Mouse (Mus musculus): ENCODE measurements around the gene Cmtm6. TPM values are rescaled to one million over a fixed set of nuclear protein-coding genes. Genes with fewer than 3 reads are reported as not detected.

The Cmtm6 gene
- polyA plus RNA-seq, 1 experiment from 2014 or later = 19.2 TPM

- no peak for ATAC-seq (ENCODE audit: low FRiP score, low TSS enrichment)
- Histone ChIP-seq H3K27ac (replicated peaks; ENCODE audit: low read depth, low read length) (no peak overlapping the region), H3K27me3 (ENCODE audit: control insufficient read depth, insufficient read depth, low read length) (peaks cover 4% of the 10 kb centered on the region; the same call in 1 of the 2 replicates), H3K9ac (replicated peaks; ENCODE audit: low read length) (no peak overlapping the region; the same call in 1 of the 2 replicates), H3K36me3 (ENCODE audit: control insufficient read depth, insufficient read depth, low read length) (no peaks in the 10 kb centered on the region), H3K4me1 (ENCODE audit: control insufficient read depth, insufficient read depth, low read length) (peaks cover 11% of the 10 kb centered on the region), H3K4me3 (replicated peaks; ENCODE audit: low read depth, low read length) (no peak overlapping the region), H3K9me3 (ENCODE audit: control insufficient read depth, low read length) (no peaks in the 10 kb centered on the region), H3K4me2 (ENCODE audit: low read length) (peak overlapping the region; percentile 95)
- 29% methylated on average over 23 of the region's 23 CpGs for WGBS
- DNase-seq = peak; percentile 45
Observed at GRCm38 (mm10) chr9:114779984-114780745, 49.2 kb downstream of the Cmtm6 start.

GRCm38 (mm10) chr9:114780746-114781525 lies 50.0 kb downstream of the Cmtm6 start:
- H3K4me2 ChIP-seq (ENCODE audit: low read length) = peak overlapping the region; percentile 95
- 2% methylated on average over 35 of the region's 38 CpGs for WGBS
- H3K4me1 ChIP-seq (ENCODE audit: control insufficient read depth, insufficient read depth, low read length) = peaks cover 18% of the 10 kb centered on the region
- H3K9ac ChIP-seq (replicated peaks; ENCODE audit: low read length) = peak overlapping the region; percentile 59
- peaks cover 4% of the 10 kb centered on the region; the same call in 1 of the 2 replicates for H3K27me3 ChIP-seq (ENCODE audit: control insufficient read depth, insufficient read depth, low read length)
- H3K9me3 ChIP-seq (ENCODE audit: control insufficient read depth, low read length) = no peaks in the 10 kb centered on the region
- H3K36me3 ChIP-seq (ENCODE audit: control insufficient read depth, insufficient read depth, low read length) = no peaks in the 10 kb centered on the region
- ATAC-seq (ENCODE audit: low FRiP score, low TSS enrichment) (0 out of 2 replicates have a peak, but pooled peaks have one; percentile 1), DNase-seq (peak; percentile 62)
- H3K4me3 ChIP-seq (replicated peaks; ENCODE audit: low read depth, low read length) = peak overlapping the region; percentile 44
- H3K27ac ChIP-seq (replicated peaks; ENCODE audit: low read depth, low read length) = 0 out of 2 replicates have a peak overlapping the region, but pooled peaks have one; percentile 45

- peaks cover 18% of the 10 kb centered on the region for H3K4me1 ChIP-seq (ENCODE audit: control insufficient read depth, insufficient read depth, low read length)
- DNase-seq (peak; percentile 65), ATAC-seq (ENCODE audit: low FRiP score, low TSS enrichment) (peak; percentile 84)
- peak within 1 kb of the TSS; percentile 59 for H3K9ac ChIP-seq (replicated peaks; ENCODE audit: low read length)
- no peaks in the 10 kb centered on the region for H3K36me3 ChIP-seq (ENCODE audit: control insufficient read depth, insufficient read depth, low read length)
- H3K4me2 ChIP-seq (ENCODE audit: low read length) = peak within 1 kb of the TSS; percentile 95
- 0 out of 2 replicates have a peak within 1 kb of the TSS, but pooled peaks have one; percentile 45 for H3K27ac ChIP-seq (replicated peaks; ENCODE audit: low read depth, low read length)
- WGBS = under 1% methylated on average over 54 of the region's 54 CpGs
- peak within 1 kb of the TSS; percentile 44 for H3K4me3 ChIP-seq (replicated peaks; ENCODE audit: low read depth, low read length)
- H3K27me3 ChIP-seq (ENCODE audit: control insufficient read depth, insufficient read depth, low read length) = peaks cover 4% of the 10 kb centered on the region; the same call in 1 of the 2 replicates
- no peaks in the 10 kb centered on the region for H3K9me3 ChIP-seq (ENCODE audit: control insufficient read depth, low read length)
Observed at GRCm38 (mm10) chr9:114781526-114782212, 50.8 kb downstream of the Cmtm6 start, which contains the start of gene Cmtm7. Gene Cmtm7, minus strand, starts transcription at chr9:114781856.

- Histone ChIP-seq H3K4me1 (ENCODE audit: control insufficient read depth, insufficient read depth, low read length) (peaks cover 13% of the 10 kb centered on the region), H3K9ac (replicated peaks; ENCODE audit: low read length) (no peak overlapping the region), H3K36me3 (ENCODE audit: control insufficient read depth, insufficient read depth, low read length) (no peaks in the 10 kb centered on the region), H3K9me3 (ENCODE audit: control insufficient read depth, low read length) (no peaks in the 10 kb centered on the region), H3K4me3 (replicated peaks; ENCODE audit: low read depth, low read length) (no peak overlapping the region), H3K4me2 (ENCODE audit: low read length) (no peak overlapping the region), H3K27me3 (ENCODE audit: control insufficient read depth, insufficient read depth, low read length) (peaks cover 4% of the 10 kb centered on the region; the same call in 1 of the 2 replicates), H3K27ac (replicated peaks; ENCODE audit: low read depth, low read length) (no peak overlapping the region)
- ATAC-seq (ENCODE audit: low FRiP score, low TSS enrichment) (no peak), DNase-seq (peak; percentile 37)
- WGBS = 11% methylated on average over 16 of the region's 16 CpGs
Observed at GRCm38 (mm10) chr9:114785432-114786125, 54.7 kb downstream of the Cmtm6 start.

- DNase-seq (no peak), ATAC-seq (ENCODE audit: low FRiP score, low TSS enrichment) (no peak)
- H3K27me3 ChIP-seq (ENCODE audit: control insufficient read depth, insufficient read depth, low read length) = no peaks in the 10 kb centered on the region; the same call in 1 of the 2 replicates
- H3K4me1 ChIP-seq (ENCODE audit: control insufficient read depth, insufficient read depth, low read length) = peaks cover 8% of the 10 kb centered on the region; the same call in 1 of the 2 replicates
- H3K9me3 ChIP-seq (ENCODE audit: control insufficient read depth, low read length) = no peaks in the 10 kb centered on the region
- no peak overlapping the region for H3K27ac ChIP-seq (replicated peaks; ENCODE audit: low read depth, low read length)
- no peaks in the 10 kb centered on the region for H3K36me3 ChIP-seq (ENCODE audit: control insufficient read depth, insufficient read depth, low read length)
- no peak overlapping the region for H3K9ac ChIP-seq (replicated peaks; ENCODE audit: low read length)
- H3K4me3 ChIP-seq (replicated peaks; ENCODE audit: low read depth, low read length) = no peak overlapping the region
- WGBS = 96% methylated on average over 5 of the region's 5 CpGs
- H3K4me2 ChIP-seq (ENCODE audit: low read length) = no peak overlapping the region
Observed at GRCm38 (mm10) chr9:114787134-114787533, 56.2 kb downstream of the Cmtm6 start.

- H3K9me3 ChIP-seq (ENCODE audit: control insufficient read depth, low read length) = no peaks in the 10 kb centered on the region
- H3K27ac ChIP-seq (replicated peaks; ENCODE audit: low read depth, low read length) = no peak overlapping the region
- H3K4me2 ChIP-seq (ENCODE audit: low read length) = no peak overlapping the region
- H3K4me3 ChIP-seq (replicated peaks; ENCODE audit: low read depth, low read length) = no peak overlapping the region
- H3K4me1 ChIP-seq (ENCODE audit: control insufficient read depth, insufficient read depth, low read length) = peaks cover 8% of the 10 kb centered on the region; the same call in 1 of the 2 replicates
- H3K9ac ChIP-seq (replicated peaks; ENCODE audit: low read length) = no peak overlapping the region
- H3K36me3 ChIP-seq (ENCODE audit: control insufficient read depth, insufficient read depth, low read length) = no peaks in the 10 kb centered on the region
- DNase-seq (no peak), ATAC-seq (ENCODE audit: low FRiP score, low TSS enrichment) (no peak)
- H3K27me3 ChIP-seq (ENCODE audit: control insufficient read depth, insufficient read depth, low read length) = no peaks in the 10 kb centered on the region
- WGBS = 95% methylated on average over 7 of the region's 7 CpGs
Observed at GRCm38 (mm10) chr9:114787716-114788115, 56.8 kb downstream of the Cmtm6 start.

GRCm38 (mm10) chr9:114788697-114789096 lies 57.8 kb downstream of the Cmtm6 start:
- ATAC-seq (ENCODE audit: low FRiP score, low TSS enrichment) = no peak
- Histone ChIP-seq H3K27me3 (ENCODE audit: control insufficient read depth, insufficient read depth, low read length) (no peaks in the 10 kb centered on the region), H3K36me3 (ENCODE audit: control insufficient read depth, insufficient read depth, low read length) (no peaks in the 10 kb centered on the region), H3K4me3 (replicated peaks; ENCODE audit: low read depth, low read length) (no peak overlapping the region), H3K4me2 (ENCODE audit: low read length) (no peak overlapping the region), H3K27ac (replicated peaks; ENCODE audit: low read depth, low read length) (no peak overlapping the region), H3K9ac (replicated peaks; ENCODE audit: low read length) (no peak overlapping the region), H3K9me3 (ENCODE audit: control insufficient read depth, low read length) (no peaks in the 10 kb centered on the region), H3K4me1 (ENCODE audit: control insufficient read depth, insufficient read depth, low read length) (peaks cover 8% of the 10 kb centered on the region; the same call in 1 of the 2 replicates)
- DNase-seq = no peak
- WGBS = 86% methylated on average over 8 of the region's 8 CpGs

GRCm38 (mm10) chr9:114789557-114789956 lies 58.6 kb downstream of the Cmtm6 start:
- no peak overlapping the region for H3K4me2 ChIP-seq (ENCODE audit: low read length)
- no peaks in the 10 kb centered on the region for H3K36me3 ChIP-seq (ENCODE audit: control insufficient read depth, insufficient read depth, low read length)
- no peaks in the 10 kb centered on the region for H3K9me3 ChIP-seq (ENCODE audit: control insufficient read depth, low read length)
- 84% methylated on average over 7 of the region's 7 CpGs for WGBS
- peaks cover 8% of the 10 kb centered on the region; the same call in 1 of the 2 replicates for H3K4me1 ChIP-seq (ENCODE audit: control insufficient read depth, insufficient read depth, low read length)
- ATAC-seq (ENCODE audit: low FRiP score, low TSS enrichment) (no peak), DNase-seq (no peak)
- no peaks in the 10 kb centered on the region for H3K27me3 ChIP-seq (ENCODE audit: control insufficient read depth, insufficient read depth, low read length)
- no peak overlapping the region for H3K27ac ChIP-seq (replicated peaks; ENCODE audit: low read depth, low read length)
- H3K4me3 ChIP-seq (replicated peaks; ENCODE audit: low read depth, low read length) = no peak overlapping the region
- no peak overlapping the region for H3K9ac ChIP-seq (replicated peaks; ENCODE audit: low read length)
